Mouse (Mus musculus) liver, embryonic 11.5 days (tissue): ENCODE data around the gene Cpsf2. TPM values are rescaled to one million over a fixed set of nuclear protein-coding genes. Genes with fewer than 3 reads are reported as not detected.

ENCODE experiments used
- ATAC-seq: fragments of 200-750 bp; cut with Nextera tagmentation; replicated peaks from 2 replicates; pipeline ENCODE4 v1.8.0; 2017; ENCODE audit warnings: moderate number of reproducible peaks, mild to moderate bottlenecking, moderate TSS enrichment, moderate library complexity; ENCODE audit not compliant: low FRiP score
- DNase-seq: peaks from one replicate; pipeline ENCODE4 v3.0.0-alpha.2; 2017; ENCODE audit warnings: low spot score
- H3K27ac ChIP-seq: fragments of 300-500 bp; sonication (generic); 2 replicates; pipeline ENCODE4 v1.5.1; 2014; ENCODE audit warnings: mild to moderate bottlenecking, low read depth, low read length, control low read depth
- H3K27me3 ChIP-seq: fragments of 300-500 bp; sonication (generic); replicated peaks from 2 replicates; pipeline ENCODE4 v1.6.1; 2014; ENCODE audit warnings: low read length, mixed read lengths; ENCODE audit not compliant: control insufficient read depth, insufficient read depth
- H3K36me3 ChIP-seq: fragments of 300-500 bp; sonication (generic); 2 replicates; pipeline ENCODE4 v1.6.1; 2014; ENCODE audit warnings: mild to moderate bottlenecking, low read length, moderate library complexity, mixed read lengths; ENCODE audit not compliant: control insufficient read depth, insufficient read depth
- H3K4me1 ChIP-seq: fragments of 300-500 bp; sonication (generic); replicated peaks from 2 replicates; pipeline ENCODE4 v1.6.1; 2014; ENCODE audit warnings: low read length, mixed read lengths; ENCODE audit not compliant: control insufficient read depth, insufficient read depth
- H3K4me2 ChIP-seq: fragments of 300-500 bp; sonication (generic); 2 replicates; pipeline ENCODE4 v1.6.1; 2014; ENCODE audit warnings: mild to moderate bottlenecking, control low read depth, moderate library complexity
- H3K4me3 ChIP-seq: fragments of 300-500 bp; sonication (generic); 2 replicates; pipeline ENCODE4 v1.5.1; 2014; ENCODE audit warnings: low read depth, low read length, control low read depth
- H3K9ac ChIP-seq: fragments of 300-500 bp; sonication (generic); 2 replicates; pipeline ENCODE4 v1.6.1; 2014; ENCODE audit warnings: low read depth, low read length, control low read depth
- H3K9me3 ChIP-seq: fragments of 300-500 bp; sonication (generic); 2 replicates; pipeline ENCODE4 v1.6.1; 2016; ENCODE audit warnings: low read length, inconsistent platforms, mixed read lengths; ENCODE audit not compliant: control insufficient read depth
- WGBS: fragments of 180-500 bp; shearing (Covaris S2); extraction: QIAGEN DNeasy Blood & Tissue Kit; methylation state at CpG from one replicate; pipeline ENCODE4 v1.1.7; 2014; 5-methylcytosine and 5-hydroxymethylcytosine counted together
- polyA plus RNA-seq: library from polyadenylated mRNA; unstranded; fragments of >200 nt; fragmentation: Nextera tagmentation; extraction: Ambion mirVana; gene quantifications from 2 replicates; pipeline ENCODE4 v1.2.1, GENCODE M21; 2014

Cpsf2 gene
- polyA plus RNA-seq, 1 experiment from 2014 or later: 46.9 TPM

GRCm38 (mm10) chr12:101977404-101977915, 1.7 kb downstream of the Cpsf2 start:
- Histone ChIP-seq H3K4me2 (peak overlapping the region; percentile 68), H3K27me3 (no peaks in the 10 kb centered on the region), H3K4me1 (peaks cover 30% of the 10 kb centered on the region), H3K9me3 (no peaks in the 10 kb centered on the region), H3K27ac (peak overlapping the region; percentile 86), H3K4me3 (peak overlapping the region; percentile 89), H3K9ac (peak overlapping the region; percentile 91), H3K36me3 (peaks cover 3% of the 10 kb centered on the region; the same call in 1 of the 2 replicates)
- WGBS: 84% methylated on average over 10 of the region's 10 CpGs
- DNase-seq: no peak
- no peak for ATAC-seq

- peak overlapping the region; percentile 83 for H3K27ac ChIP-seq
- peaks cover 8% of the 10 kb centered on the region for H3K36me3 ChIP-seq
- 0 out of 2 replicates have a peak, but pooled peaks have one; percentile 18 for ATAC-seq
- no peak for DNase-seq
- WGBS: 50% methylated on average over 5 of the region's 5 CpGs
- no peaks in the 10 kb centered on the region for H3K9me3 ChIP-seq
- H3K4me3 ChIP-seq: peak overlapping the region; percentile 89
- H3K4me2 ChIP-seq: peak overlapping the region; percentile 68
- peak overlapping the region; percentile 91; the same call in 1 of the 2 replicates for H3K9ac ChIP-seq
- no peaks in the 10 kb centered on the region for H3K27me3 ChIP-seq
- peaks cover 30% of the 10 kb centered on the region for H3K4me1 ChIP-seq
Observed at GRCm38 (mm10) chr12:101978162-101978561, 2.4 kb downstream of the Cpsf2 start.

DNA sequence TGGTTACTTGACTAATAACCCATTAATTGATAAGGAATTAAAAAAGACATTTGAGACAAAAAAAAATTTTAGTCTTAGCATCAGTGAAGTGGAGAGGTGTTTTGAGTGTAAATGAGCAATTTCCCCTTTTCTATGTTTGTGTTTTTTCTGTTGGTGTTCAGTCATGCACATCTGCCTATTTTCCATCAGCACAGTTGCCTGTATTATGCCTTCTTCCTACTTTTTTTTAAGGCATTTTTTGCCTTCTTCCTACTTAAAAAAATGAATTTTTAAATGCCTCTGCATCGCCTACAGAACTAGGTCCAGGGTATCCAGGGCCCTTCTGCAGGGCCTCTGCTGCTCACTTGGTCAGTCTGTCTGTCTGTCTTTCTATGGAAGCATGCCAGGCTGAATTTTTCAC, 2.8 kb downstream of the Cpsf2 start:
- Histone ChIP-seq H3K27ac (peak overlapping the region; percentile 83), H3K4me3 (peak overlapping the region; percentile 9; the same call in 1 of the 2 replicates), H3K4me2 (peak overlapping the region; percentile 68), H3K27me3 (no peaks in the 10 kb centered on the region), H3K9ac (no peak overlapping the region), H3K4me1 (peaks cover 30% of the 10 kb centered on the region), H3K36me3 (peaks cover 11% of the 10 kb centered on the region), H3K9me3 (no peaks in the 10 kb centered on the region)
- WGBS: 82% methylated on average over 1 of the region's 1 CpGs
- ATAC-seq (no peak), DNase-seq (no peak)

GRCm38 (mm10) chr12:101979213-101979750, 3.5 kb downstream of the Cpsf2 start:
- H3K27ac ChIP-seq: peak overlapping the region; percentile 80
- peaks cover 16% of the 10 kb centered on the region for H3K36me3 ChIP-seq
- H3K27me3 ChIP-seq: no peaks in the 10 kb centered on the region
- WGBS: 64% methylated on average over 8 of the region's 8 CpGs
- peaks cover 30% of the 10 kb centered on the region for H3K4me1 ChIP-seq
- peak overlapping the region; percentile 39 for H3K4me2 ChIP-seq
- no peak overlapping the region for H3K4me3 ChIP-seq
- peak overlapping the region; percentile 22; the same call in 1 of the 2 replicates for H3K9ac ChIP-seq
- no peaks in the 10 kb centered on the region for H3K9me3 ChIP-seq
- ATAC-seq: no peak
- DNase-seq: no peak

- H3K27ac ChIP-seq: peak overlapping the region; percentile 80
- H3K4me1 ChIP-seq: peaks cover 28% of the 10 kb centered on the region
- H3K36me3 ChIP-seq: peaks cover 24% of the 10 kb centered on the region
- DNase-seq (no peak), ATAC-seq (peak; percentile 25; the same call in 1 of the 2 replicates)
- H3K4me2 ChIP-seq: peak overlapping the region; percentile 39
- H3K4me3 ChIP-seq: no peak overlapping the region
- no peak overlapping the region for H3K9ac ChIP-seq
- no peaks in the 10 kb centered on the region for H3K9me3 ChIP-seq
- H3K27me3 ChIP-seq: no peaks in the 10 kb centered on the region
- 44% methylated on average over 5 of the region's 5 CpGs for WGBS
Observed at GRCm38 (mm10) chr12:101980266-101980665, 4.5 kb downstream of the Cpsf2 start.

DNA sequence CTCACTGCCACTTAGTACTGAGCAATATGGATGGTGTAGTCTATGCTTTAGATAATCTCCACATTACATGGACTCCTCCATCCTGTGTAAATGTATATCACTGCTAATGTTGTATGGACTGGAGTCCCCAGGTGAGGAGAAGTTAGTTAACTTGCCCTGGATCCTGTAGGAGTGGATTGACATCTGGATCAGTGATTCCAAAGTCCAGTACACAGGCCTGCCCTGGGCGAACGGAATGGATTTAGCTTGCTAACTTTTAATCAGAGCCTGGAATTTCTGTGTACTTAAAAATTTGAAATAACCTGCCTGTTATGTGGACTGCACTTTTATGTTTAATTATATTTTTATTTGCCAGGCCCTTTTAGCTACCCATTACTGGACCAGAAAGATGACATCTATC, 5.8 kb downstream of the Cpsf2 start:
- ATAC-seq (no peak), DNase-seq (no peak)
- no peak overlapping the region for H3K4me2 ChIP-seq
- WGBS: 89% methylated on average over 2 of the region's 2 CpGs
- peaks cover 28% of the 10 kb centered on the region for H3K4me1 ChIP-seq
- H3K36me3 ChIP-seq: peaks cover 26% of the 10 kb centered on the region
- no peak overlapping the region for H3K4me3 ChIP-seq
- no peak overlapping the region for H3K27ac ChIP-seq
- no peak overlapping the region for H3K9ac ChIP-seq
- no peaks in the 10 kb centered on the region for H3K9me3 ChIP-seq
- H3K27me3 ChIP-seq: no peaks in the 10 kb centered on the region

DNA sequence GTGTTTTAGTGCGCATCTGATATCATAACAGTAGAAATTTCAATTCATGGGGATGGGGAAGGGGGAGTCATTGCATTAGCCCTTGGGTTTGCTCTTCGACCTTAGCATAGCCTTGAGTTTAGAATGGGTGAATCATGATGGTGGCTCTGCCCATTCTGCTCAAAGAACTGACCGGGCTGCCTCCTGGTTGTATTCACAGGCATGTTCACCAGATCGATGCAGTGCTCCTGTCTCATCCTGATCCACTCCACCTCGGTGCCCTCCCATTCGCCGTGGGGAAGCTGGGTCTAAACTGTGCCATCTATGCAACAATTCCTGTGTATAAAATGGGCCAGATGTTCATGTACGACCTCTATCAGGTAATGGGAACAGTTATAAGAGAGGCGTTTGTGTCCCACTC, 7.2 kb downstream of the Cpsf2 start:
- ATAC-seq: no peak
- Histone ChIP-seq H3K4me1 (peaks cover 17% of the 10 kb centered on the region), H3K9ac (no peak overlapping the region), H3K4me3 (no peak overlapping the region), H3K27me3 (no peaks in the 10 kb centered on the region), H3K4me2 (no peak overlapping the region), H3K9me3 (no peaks in the 10 kb centered on the region), H3K36me3 (peaks cover 34% of the 10 kb centered on the region), H3K27ac (no peak overlapping the region)
- WGBS: 92% methylated on average over 9 of the region's 9 CpGs
- DNase-seq: no peak

GRCm38 (mm10) chr12:101985110-101985509, 9.3 kb downstream of the Cpsf2 start:
- peaks cover 49% of the 10 kb centered on the region for H3K36me3 ChIP-seq

GRCm38 (mm10) chr12:101987659-101988058, 11.9 kb downstream of the Cpsf2 start:
- DNase-seq (no peak), ATAC-seq (no peak)
- WGBS: 81% methylated on average over 6 of the region's 6 CpGs
- Histone ChIP-seq H3K4me2 (no peak overlapping the region), H3K9ac (no peak overlapping the region), H3K27me3 (no peaks in the 10 kb centered on the region), H3K4me3 (no peak overlapping the region), H3K36me3 (peaks cover 69% of the 10 kb centered on the region), H3K4me1 (no peaks in the 10 kb centered on the region), H3K9me3 (no peaks in the 10 kb centered on the region), H3K27ac (no peak overlapping the region)

More at GRCm38 (mm10) chr12:101985110-101985509, 9.3 kb downstream of the Cpsf2 start:
- H3K27ac ChIP-seq: no peak overlapping the region
- no peaks in the 10 kb centered on the region for H3K27me3 ChIP-seq
- no peaks in the 10 kb centered on the region for H3K9me3 ChIP-seq
- no peak overlapping the region for H3K4me3 ChIP-seq
- 79% methylated on average over 3 of the region's 3 CpGs for WGBS
- ATAC-seq (0 out of 2 replicates have a peak, but pooled peaks have one; percentile 15), DNase-seq (no peak)
- peaks cover 3% of the 10 kb centered on the region; the same call in 1 of the 2 replicates for H3K4me1 ChIP-seq
- H3K4me2 ChIP-seq: no peak overlapping the region
- H3K9ac ChIP-seq: no peak overlapping the region
